Mouse (Mus musculus): Measurements from ENCODE around the gene Dazl.
"Not testable (repeated sequence)": the region's sequence is repeated elsewhere in the genome, so short reads cannot be mapped to it uniquely, and the experiment has no call there.

Gene Dazl

DNA sequence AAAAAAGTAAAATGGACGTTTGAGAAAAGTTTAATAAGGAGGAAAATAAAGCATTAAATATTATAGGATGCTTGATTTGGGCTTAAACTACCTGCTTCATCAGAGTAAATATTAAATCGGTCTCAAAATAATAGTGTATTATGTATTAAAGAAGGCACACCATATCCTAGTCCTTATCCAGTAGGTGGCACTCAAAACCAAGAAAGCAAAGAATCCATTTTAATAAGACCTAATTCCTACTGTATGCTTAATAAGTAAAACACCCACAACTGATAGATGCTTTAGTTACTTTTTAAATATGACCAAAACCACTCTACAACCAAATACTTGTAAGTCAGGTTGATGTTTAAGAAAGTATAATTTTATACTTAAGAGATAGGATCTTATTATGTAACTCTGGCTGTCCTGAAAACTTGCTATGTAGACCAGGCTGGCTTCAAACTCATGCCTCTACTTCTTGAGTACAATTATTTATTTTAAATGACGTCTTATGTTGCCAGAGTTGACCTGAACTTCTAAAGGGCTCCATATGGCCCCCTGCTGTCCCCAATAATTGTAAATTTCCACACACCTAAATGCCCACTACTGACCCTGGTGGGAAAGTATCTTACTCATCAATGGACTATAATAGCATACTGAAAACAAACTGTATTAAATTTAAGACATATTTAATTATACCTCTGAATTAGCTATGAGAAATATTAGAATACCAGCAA is 1.8 kb downstream of the Dazl start:
- DNase-seq (ENCODE audit: low spot score), result peak; percentile 48

DNA sequence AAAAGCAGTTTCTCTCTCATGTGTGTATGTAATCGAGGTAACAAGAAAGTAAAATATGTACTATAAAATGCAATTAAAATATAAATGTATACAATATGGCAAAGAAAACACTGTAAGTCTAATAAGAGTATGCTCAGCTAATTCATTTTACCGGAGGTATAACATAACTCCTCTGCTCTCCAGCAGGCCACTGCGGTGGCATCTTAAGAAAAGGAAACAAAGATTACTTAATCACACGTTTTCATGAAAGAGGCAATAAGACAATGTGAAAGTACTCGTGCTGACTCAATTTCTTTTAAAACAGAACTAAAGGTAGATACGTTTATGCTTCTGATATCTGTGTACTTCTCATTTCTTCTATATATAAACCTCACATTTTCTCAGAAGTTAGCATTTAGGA is 8.6 kb downstream of the Dazl start:
- DNase-seq (ENCODE audit: low spot score), result no peak

DNA sequence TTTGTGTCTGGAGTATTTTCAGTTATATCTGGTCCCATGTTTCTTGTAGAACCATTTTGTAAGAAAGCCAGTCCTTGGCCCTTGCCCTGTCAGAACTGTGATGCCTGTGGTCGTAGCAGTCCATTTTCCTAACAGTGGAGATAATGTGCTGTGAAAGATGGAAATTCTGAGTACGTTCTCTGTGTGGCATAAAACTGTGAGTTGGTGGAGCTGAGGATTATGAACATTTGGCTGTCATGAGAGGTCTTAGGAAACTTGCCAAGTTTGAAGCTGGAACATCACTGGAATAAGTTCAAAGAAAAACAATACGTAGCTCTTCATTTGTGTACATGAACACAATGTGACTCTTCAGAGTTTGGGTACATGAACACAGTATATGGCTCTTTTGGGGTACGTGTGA is 31.8 kb downstream of the Dazl start:
- not testable (repeated sequence) for DNase-seq (ENCODE audit: low spot score)

DNA sequence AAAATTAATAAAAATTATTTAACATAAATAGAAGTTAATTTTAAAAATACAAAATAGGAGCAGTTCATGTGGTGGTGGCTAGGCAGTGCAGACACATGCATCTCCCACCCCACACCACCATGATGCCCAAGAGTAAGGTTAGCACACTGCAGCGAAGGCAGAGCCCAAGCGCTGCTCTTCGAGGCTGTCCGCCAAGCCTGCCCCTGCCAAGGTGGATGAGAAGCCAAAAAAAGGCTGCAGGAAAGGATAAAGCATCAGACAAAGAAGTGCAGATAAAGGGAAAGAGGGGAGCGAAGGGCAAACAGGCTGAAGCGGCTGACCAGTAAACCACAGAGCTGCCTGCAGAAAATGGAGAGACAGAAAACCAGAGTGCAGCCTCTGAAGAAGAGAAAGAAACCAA is 32.6 kb downstream of the Dazl start:
- DNase-seq (ENCODE audit: low spot score), result no peak

DNA sequence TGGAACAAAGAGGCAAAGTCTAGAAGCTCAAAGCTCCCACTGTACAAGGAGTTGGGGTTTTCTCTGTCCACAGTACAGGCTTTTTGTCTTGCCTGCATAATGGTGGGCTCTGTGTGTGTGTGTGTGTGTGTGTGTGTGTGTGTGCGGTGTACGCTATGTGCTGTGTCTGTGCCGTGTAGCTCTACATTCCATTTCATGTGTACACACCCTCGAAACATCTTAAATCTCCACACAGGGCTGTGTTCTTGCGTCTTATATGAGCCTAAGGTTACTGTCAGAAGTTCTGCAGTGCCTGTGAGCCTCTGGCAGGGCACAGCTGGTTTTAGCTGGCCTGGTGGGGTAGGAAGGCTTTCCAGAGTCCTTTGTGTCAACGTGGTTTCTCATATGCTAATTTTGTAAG is 46.8 kb downstream of the Dazl start:
- DNase-seq (ENCODE audit: low spot score), result no peak

DNA sequence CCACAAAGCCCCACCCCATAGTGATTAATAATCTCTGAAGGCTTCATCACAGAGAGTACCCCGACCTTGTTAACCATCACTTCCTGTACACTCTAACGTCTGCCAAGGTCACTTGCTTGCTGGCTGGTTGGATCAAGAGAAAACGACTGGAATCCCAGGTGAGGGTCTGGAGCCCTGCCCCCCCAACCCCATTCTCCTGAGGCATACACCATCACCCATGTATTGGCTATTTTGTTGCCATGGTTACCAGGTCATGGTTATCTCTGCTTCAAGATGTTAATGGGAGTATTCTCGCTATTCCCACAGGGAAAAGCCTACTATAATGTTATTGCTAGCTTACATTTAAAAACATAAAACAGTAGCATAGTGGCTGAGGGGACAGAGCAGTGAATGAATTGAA is 48.8 kb downstream of the Dazl start:
- no peak for DNase-seq (ENCODE audit: low spot score)

GRCm38 (mm10) chr17:50243326-50243725 is 50.1 kb downstream of the Dazl start:
- DNase-seq (ENCODE audit: low spot score), result no peak

GRCm38 (mm10) chr17:50237818-50238610 is 55.4 kb downstream of the Dazl start:
- no peak for DNase-seq (ENCODE audit: low spot score)

- peak; percentile 94 for DNase-seq (ENCODE audit: low spot score)
Measured at GRCm38 (mm10) chr17:50237436-50237709, 56.1 kb downstream of the Dazl start.

DNA sequence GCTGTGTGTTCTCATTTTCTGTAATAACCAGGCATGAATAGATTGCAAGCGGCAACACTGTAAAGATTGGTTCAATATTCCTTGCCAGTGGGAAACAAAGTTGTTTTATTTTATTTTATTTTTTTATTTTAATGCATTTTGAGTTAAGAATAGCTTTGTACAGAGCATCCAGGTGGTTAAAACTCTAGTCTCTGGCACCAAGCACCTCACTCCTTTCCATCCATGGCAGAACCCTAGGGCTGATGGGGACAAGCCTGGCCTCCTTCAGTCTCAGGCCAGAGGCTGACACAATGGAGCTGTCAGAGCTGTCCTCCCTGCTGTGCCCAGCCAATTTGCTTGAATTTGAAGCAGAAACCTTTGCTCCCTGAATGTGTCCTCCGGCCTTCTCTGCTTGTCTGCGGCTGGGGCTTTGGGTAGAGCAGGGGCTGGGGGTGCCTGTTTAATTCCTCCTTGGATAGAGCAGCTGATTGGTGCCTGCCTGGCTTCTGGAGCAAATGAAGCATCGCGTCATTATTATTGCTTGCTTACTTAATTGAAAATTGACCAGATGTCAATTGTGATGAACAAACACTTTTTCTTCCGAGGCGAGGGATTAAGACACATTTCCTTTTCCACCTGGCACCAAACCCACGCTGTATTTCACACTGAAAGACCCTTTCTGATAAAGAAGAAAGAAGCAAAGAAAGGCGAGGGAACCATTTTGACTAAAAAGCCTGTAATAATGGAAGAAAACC is 56.6 kb downstream of the Dazl start:
- DNase-seq (ENCODE audit: low spot score), result no peak

GRCm38 (mm10) chr17:50235943-50236701 is 57.3 kb downstream of the Dazl start:
- DNase-seq (ENCODE audit: low spot score), result no peak

DNA sequence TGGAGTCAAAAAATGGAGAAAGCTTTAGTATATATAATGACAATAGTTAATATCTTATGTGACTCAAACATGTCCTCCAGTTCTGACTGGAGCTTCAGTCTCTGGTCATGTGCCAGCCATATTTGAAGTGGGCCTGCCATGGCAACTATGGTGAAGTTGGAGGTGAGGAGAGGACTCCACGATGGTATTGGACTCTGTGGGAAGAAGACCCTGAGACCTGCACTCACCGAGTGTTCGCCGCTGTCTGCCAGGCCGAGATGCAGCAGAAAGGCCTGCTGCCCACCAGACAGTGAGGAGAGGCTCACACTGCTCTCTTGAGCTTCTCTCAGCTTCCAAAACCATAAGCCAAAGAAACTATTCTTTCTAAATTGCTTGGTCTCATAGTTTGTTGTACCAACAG is 59.5 kb downstream of the Dazl start:
- no peak for DNase-seq (ENCODE audit: low spot score)

GRCm38 (mm10) chr17:50232821-50233220 is 60.6 kb downstream of the Dazl start:
- no peak for DNase-seq (ENCODE audit: low spot score)

- no peak for DNase-seq (ENCODE audit: low spot score)
Measured at GRCm38 (mm10) chr17:50231206-50231605, 62.2 kb downstream of the Dazl start.

- DNase-seq (ENCODE audit: low spot score), result no peak
Measured at GRCm38 (mm10) chr17:50229534-50229933, 63.9 kb downstream of the Dazl start.
